Mouse (Mus musculus) thymus, adult 2 months (tissue): ENCODE measurements around the gene Btbd9. TPM values are rescaled to one million over a fixed set of nuclear protein-coding genes. Genes with fewer than 3 reads are reported as not detected.

Source experiments
- DNase-seq: peaks from one replicate; pipeline ENCODE4 v3.0.0; 2021
- H3K27ac ChIP-seq: fragments of 200-500 bp; 2 replicates; pipeline ENCODE4 v1.5.1; 2012; ENCODE audit warnings: low read length, control low read depth; ENCODE audit not compliant: control insufficient read depth, insufficient read depth
- H3K27me3 ChIP-seq: fragments of 200-500 bp; 2 replicates; pipeline ENCODE4 v1.6.1; 2012; ENCODE audit warnings: mild to moderate bottlenecking, low read length, moderate library complexity, mixed read lengths; ENCODE audit not compliant: control insufficient read depth, insufficient read depth
- H3K36me3 ChIP-seq: fragments of 200-500 bp; 2 replicates; pipeline ENCODE4 v1.6.1; 2012; ENCODE audit warnings: mild to moderate bottlenecking, low read length, moderate library complexity; ENCODE audit not compliant: control insufficient read depth, insufficient read depth
- H3K4me1 ChIP-seq: fragments of 200-500 bp; replicated peaks from 2 replicates; pipeline ENCODE4 v1.6.1; 2012; ENCODE audit warnings: low read length; ENCODE audit not compliant: control insufficient read depth, insufficient read depth
- H3K4me3 ChIP-seq: fragments of 200-500 bp; 2 replicates; pipeline ENCODE4 v1.5.1; 2012; ENCODE audit warnings: mild to moderate bottlenecking, low read length, control low read depth, moderate library complexity; ENCODE audit not compliant: control insufficient read depth, insufficient read depth
- CTCF ChIP-seq: fragments of 200-500 bp; IDR thresholded peaks from 2 replicates; pipeline ENCODE4 v1.5.1; 2012; ENCODE audit warnings: mild to moderate bottlenecking, control low read depth, low read length, moderate library complexity, borderline replicate concordance; ENCODE audit not compliant: control insufficient read depth, poor library complexity, insufficient read depth; ENCODE audit errors: extremely low read depth
- POLR2A ChIP-seq: fragments of 200-500 bp; IDR thresholded peaks from 2 replicates; pipeline ENCODE4 v1.6.1; 2012; ENCODE audit warnings: mild to moderate bottlenecking, low read length, control low read depth, moderate library complexity; ENCODE audit not compliant: control insufficient read depth, poor library complexity, insufficient read depth; ENCODE audit errors: extremely low read depth
- WGBS: fragments of 180-500 bp; shearing (Covaris S2); methylation state at CpG from one replicate; pipeline ENCODE4 v1.1.7; 2018; 5-methylcytosine and 5-hydroxymethylcytosine counted together
- polyA plus RNA-seq: library from polyadenylated mRNA; depleted of rRNA; stranded (reverse); fragments of >200 nt; gene quantifications from 2 replicates; pipeline ENCODE4 v1.2.3, GENCODE M21; 2012

Btbd9 gene
- polyA plus RNA-seq, 1 experiment: 29.1 TPM

DNA sequence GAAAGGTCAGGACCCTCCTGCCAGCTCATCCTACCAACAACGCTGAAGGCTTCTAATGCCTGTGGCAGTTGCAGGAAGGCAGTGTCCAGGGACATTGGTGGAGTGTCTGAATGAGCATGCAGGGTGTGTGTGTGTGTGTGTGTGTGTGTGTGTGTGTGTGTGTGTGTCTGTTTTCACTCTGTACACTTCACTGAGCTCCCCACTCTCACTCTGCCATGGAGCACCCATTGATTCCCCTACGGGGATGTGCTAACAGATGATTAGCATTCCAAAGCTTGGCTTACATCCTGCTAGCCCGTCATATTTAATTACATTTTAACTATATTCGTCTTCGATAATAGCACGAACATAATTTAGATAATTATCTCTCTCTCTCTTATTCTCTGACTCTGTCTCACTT lies 339.7 kb downstream of the Btbd9 start:
- Histone ChIP-seq H3K4me1 (no peaks in the 10 kb centered on the region), H3K27ac (no peak overlapping the region), H3K36me3 (no peaks in the 10 kb centered on the region), H3K4me3 (no peak overlapping the region), H3K27me3 (no peaks in the 10 kb centered on the region)
- no peak for DNase-seq
- 95% methylated on average over 6 of the region's 6 CpGs for WGBS
- no peak for TF ChIP-seq CTCF

DNA sequence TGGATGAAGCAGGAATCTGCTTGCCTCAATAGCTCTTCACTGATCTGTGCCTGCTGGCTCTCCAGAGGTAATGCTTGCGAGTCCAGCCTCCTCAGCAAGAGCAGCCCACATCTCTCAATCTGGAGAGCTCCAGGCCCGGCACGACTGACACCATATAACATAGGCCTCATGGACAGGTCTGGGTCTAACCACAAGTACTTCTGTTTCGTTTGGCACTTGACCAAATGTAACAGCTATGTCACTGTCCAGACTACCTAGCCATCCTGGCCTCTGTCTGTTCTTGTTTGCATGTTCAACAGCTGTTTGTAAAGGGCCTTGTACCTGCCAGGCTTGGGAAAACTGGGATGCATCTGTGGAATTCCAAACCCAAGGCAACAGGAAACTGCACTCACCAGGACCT lies 340.9 kb downstream of the Btbd9 start:
- Histone ChIP-seq H3K36me3 (no peaks in the 10 kb centered on the region), H3K27me3 (no peaks in the 10 kb centered on the region), H3K4me3 (no peak overlapping the region), H3K4me1 (no peaks in the 10 kb centered on the region), H3K27ac (no peak overlapping the region)
- TF ChIP-seq POLR2A (no peak), CTCF (no peak)
- no peak for DNase-seq
- 70% methylated on average over 4 of the region's 4 CpGs for WGBS

DNA sequence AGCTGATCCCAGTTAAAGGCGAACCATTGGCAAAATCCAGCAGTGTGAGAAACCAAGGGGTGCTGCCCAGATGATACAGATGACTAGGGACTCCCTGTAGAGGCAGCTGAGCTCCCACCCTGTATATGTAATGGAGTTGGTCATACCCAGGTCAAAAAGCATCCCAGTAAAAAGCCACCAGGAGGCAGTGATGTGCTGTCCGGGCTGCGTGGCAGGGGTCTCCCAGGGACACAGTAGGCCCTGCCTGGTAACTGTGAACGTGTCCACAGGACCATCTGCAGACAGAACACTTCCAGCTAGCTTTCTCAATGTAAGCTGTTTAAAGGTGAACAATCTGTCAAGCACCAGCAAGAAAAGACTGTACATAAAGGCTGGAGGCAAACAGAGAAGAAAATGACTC lies 343.6 kb downstream of the Btbd9 start:
- Histone ChIP-seq H3K27me3 (no peaks in the 10 kb centered on the region), H3K36me3 (no peaks in the 10 kb centered on the region), H3K27ac (no peak overlapping the region), H3K4me3 (no peak overlapping the region), H3K4me1 (no peaks in the 10 kb centered on the region)
- TF ChIP-seq POLR2A (no peak), CTCF (no peak)
- no peak for DNase-seq
- 92% methylated on average over 4 of the region's 4 CpGs for WGBS

DNA sequence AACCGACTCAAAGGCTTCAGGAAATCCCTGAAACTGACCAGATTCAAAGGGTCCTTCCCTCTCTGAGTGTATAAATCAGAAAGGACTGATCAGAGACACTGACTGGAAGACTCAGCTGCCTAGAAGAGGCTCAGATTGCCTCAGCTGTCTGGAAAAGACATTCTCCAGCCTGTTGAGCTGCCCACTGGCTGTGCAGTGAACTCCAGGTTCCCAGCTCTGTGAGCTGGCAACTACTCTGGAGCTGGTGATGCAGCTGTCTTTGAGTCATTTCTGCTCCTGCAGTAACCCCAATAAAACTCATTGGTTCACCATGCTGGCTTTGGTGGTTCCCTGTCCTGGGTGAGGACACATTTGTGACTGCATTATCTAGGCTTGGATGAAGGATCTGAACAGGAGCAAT lies 344.8 kb downstream of the Btbd9 start:
- Histone ChIP-seq H3K4me3 (no peak overlapping the region), H3K27me3 (no peaks in the 10 kb centered on the region), H3K36me3 (no peaks in the 10 kb centered on the region), H3K27ac (no peak overlapping the region), H3K4me1 (no peaks in the 10 kb centered on the region)
- no peak for DNase-seq
- TF ChIP-seq CTCF: no peak
- no peak for TF ChIP-seq POLR2A
- WGBS: 94% methylated on average over 1 of the region's 1 CpGs

DNA sequence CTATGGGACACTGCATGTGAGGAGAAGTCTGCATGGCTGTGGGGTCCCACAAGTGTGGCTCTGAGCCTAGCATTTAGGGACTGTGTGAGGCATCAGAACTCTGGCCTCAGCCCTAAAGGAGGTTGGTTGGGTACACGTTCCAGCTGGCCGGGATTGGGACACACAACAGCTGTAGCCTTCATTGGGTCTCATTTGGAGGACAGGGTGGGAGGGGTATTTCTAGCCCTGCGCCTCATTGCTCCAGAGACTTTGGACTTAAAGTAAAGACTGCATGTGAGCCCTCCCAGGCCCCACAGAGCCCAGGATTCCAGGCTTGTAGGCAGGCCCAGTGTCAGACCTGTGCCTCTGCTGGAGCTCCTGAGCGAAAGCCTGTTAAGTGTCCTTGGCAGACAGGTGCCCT lies 345.9 kb downstream of the Btbd9 start:
- TF ChIP-seq POLR2A (no peak), CTCF (no peak)
- DNase-seq: no peak
- H3K4me1 ChIP-seq: no peaks in the 10 kb centered on the region
- 95% methylated on average over 4 of the region's 4 CpGs for WGBS
- no peak overlapping the region for H3K4me3 ChIP-seq
- H3K36me3 ChIP-seq: no peaks in the 10 kb centered on the region
- H3K27me3 ChIP-seq: no peaks in the 10 kb centered on the region
- no peak overlapping the region for H3K27ac ChIP-seq

DNA sequence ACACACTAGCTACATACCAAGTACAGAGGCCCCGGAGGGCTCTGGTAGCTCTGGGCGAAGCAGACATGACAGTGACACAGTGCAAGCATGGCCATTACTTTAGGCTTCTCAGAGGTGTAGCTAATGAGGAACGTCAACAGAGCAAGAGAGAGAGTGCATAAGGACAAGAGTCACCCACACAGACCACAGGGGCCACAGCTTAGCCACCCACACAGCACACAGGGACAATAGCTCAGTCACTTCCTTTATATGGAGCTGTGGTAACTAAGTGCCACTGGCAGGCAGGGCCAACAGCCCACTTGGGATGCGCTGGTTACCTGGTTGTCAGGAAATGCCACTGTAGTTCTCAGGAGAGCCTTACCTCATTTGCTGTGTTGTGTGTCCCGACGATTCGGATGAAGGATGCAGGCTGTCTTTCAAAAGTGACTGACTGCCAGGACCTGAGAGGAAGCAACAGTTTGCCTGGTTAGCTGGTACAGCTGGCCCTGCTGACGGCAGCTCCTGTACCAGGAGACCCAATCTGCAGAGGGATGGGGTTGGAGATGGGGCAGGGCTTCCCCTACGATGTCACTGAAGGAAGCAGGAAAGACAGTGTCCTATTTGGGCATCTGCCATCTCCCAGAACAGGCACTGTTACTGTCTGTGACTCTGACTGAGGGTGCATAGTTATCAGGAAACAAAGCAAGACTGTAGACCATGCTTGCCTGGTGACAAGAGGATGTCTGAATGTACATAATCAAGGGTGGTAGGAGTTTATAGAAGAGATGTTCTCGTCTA lies 347.7 kb downstream of the Btbd9 start:
- no peak for DNase-seq
- Histone ChIP-seq H3K36me3 (no peaks in the 10 kb centered on the region), H3K27ac (no peak overlapping the region), H3K4me1 (no peaks in the 10 kb centered on the region), H3K27me3 (no peaks in the 10 kb centered on the region), H3K4me3 (no peak overlapping the region)
- 62% methylated on average over 10 of the region's 10 CpGs for WGBS
- TF ChIP-seq CTCF: no peak
- TF ChIP-seq POLR2A: no peak
